Mouse (Mus musculus): ENCODE data around the gene Pomt2. TPM values are rescaled to one million over a fixed set of nuclear protein-coding genes. Genes with fewer than 3 reads are reported as not detected.

Gene Pomt2
- polyA plus RNA-seq, 1 experiment from 2014 or later: 17.1 TPM

DNA sequence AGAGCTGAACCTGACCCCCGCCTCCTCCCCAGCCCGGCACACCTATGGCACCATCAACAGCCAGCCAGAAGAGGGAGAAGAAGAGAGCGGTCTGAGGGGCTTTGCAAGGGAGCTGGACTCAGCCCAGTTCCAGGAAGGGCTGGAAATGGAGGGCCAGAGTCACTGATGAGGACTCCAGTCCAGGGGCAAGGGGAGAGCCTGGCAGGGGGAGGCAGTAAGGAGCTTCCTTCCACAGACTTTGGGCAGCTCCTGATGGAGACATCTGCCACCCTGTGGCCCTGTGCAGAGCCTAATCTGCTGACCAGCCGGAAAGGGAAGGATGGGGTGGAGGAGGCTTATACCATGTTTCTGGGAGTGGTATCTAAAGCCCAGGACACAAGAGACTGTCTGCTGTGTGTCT, 58.5 kb downstream of the Pomt2 start:
- Histone ChIP-seq H3K4me3 (ENCODE audit: low read depth, low read length) (no peak overlapping the region), H3K9me3 (ENCODE audit: control insufficient read depth, low read length) (no peaks in the 10 kb centered on the region), H3K27ac (ENCODE audit: low read depth) (no peak overlapping the region), H3K36me3 (ENCODE audit: control insufficient read depth, insufficient read depth, low read length) (no peaks in the 10 kb centered on the region), H3K4me2 (ENCODE audit: low read length) (no peak overlapping the region), H3K4me1 (replicated peaks; ENCODE audit: control insufficient read depth, insufficient read depth, low read length) (0 out of 2 replicates have a peak, but pooled peaks cover 4% of the 10 kb centered on the region), H3K27me3 (replicated peaks; ENCODE audit: control insufficient read depth, insufficient read depth, low read length) (no peaks in the 10 kb centered on the region), H3K9ac (ENCODE audit: low read length) (no peak overlapping the region)
- 77% methylated on average over 4 of the region's 4 CpGs for WGBS
- DNase-seq (ENCODE audit: low spot score): no peak
- no peak for ATAC-seq (replicated peaks; ENCODE audit: low FRiP score, low TSS enrichment, low read depth)

DNA sequence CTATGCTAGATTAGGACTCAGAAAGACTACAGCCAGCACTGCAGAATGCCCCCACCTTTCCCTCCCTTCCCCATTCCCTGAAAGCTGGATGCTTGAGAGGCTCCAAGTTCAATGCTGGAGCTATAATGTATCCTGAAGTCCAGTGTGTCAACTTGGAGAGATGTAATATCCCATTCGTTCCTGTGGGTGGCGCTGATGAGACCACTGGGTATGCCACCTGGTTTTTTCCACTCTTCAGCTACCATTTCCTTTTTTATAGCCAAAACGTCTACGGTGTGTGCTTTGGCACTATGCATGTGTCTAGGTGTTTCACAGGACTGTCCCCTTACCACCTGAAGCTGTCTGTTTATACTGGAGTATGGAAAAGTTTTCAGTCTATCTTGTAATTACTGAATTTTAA, 59.4 kb downstream of the Pomt2 start:
- no peak overlapping the region for H3K4me2 ChIP-seq (ENCODE audit: low read length)
- ATAC-seq (replicated peaks; ENCODE audit: low FRiP score, low TSS enrichment, low read depth) (no peak), DNase-seq (ENCODE audit: low spot score) (no peak)
- 39% methylated on average over 4 of the region's 4 CpGs for WGBS
- H3K9me3 ChIP-seq (ENCODE audit: control insufficient read depth, low read length): no peaks in the 10 kb centered on the region
- H3K27ac ChIP-seq (ENCODE audit: low read depth): no peak overlapping the region
- no peaks in the 10 kb centered on the region for H3K4me1 ChIP-seq (replicated peaks; ENCODE audit: control insufficient read depth, insufficient read depth, low read length)
- H3K36me3 ChIP-seq (ENCODE audit: control insufficient read depth, insufficient read depth, low read length): no peaks in the 10 kb centered on the region
- no peaks in the 10 kb centered on the region for H3K27me3 ChIP-seq (replicated peaks; ENCODE audit: control insufficient read depth, insufficient read depth, low read length)
- H3K4me3 ChIP-seq (ENCODE audit: low read depth, low read length): no peak overlapping the region
- H3K9ac ChIP-seq (ENCODE audit: low read length): no peak overlapping the region

DNA sequence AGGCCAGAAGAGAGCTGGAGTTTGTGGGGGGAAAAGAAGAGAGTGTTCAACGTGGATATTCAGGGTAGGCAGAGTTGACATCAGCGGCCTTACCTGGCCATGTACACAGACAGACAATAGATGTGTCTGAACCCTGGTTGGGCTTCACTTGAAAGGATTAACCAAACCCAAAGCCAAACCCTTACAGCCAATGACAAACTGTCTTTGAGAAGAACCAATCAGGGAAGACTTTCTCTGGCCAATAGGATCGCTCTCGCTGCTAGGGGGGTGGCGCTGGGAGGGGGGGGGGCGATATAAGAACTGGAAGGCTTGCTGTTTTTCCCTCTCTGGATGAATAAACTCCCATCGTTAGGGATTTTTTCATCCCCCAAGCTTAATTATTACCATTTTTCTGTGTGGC, 60.5 kb downstream of the Pomt2 start:
- WGBS: 66% methylated on average over 7 of the region's 7 CpGs
- H3K27me3 ChIP-seq (replicated peaks; ENCODE audit: control insufficient read depth, insufficient read depth, low read length): no peaks in the 10 kb centered on the region
- no peaks in the 10 kb centered on the region for H3K9me3 ChIP-seq (ENCODE audit: control insufficient read depth, low read length)
- no peak overlapping the region for H3K4me2 ChIP-seq (ENCODE audit: low read length)
- no peaks in the 10 kb centered on the region for H3K36me3 ChIP-seq (ENCODE audit: control insufficient read depth, insufficient read depth, low read length)
- no peak for ATAC-seq (replicated peaks; ENCODE audit: low FRiP score, low TSS enrichment, low read depth)
- H3K4me3 ChIP-seq (ENCODE audit: low read depth, low read length): no peak overlapping the region
- no peak overlapping the region for H3K27ac ChIP-seq (ENCODE audit: low read depth)
- no peak for DNase-seq (ENCODE audit: low spot score)
- H3K4me1 ChIP-seq (replicated peaks; ENCODE audit: control insufficient read depth, insufficient read depth, low read length): no peaks in the 10 kb centered on the region
- no peak overlapping the region for H3K9ac ChIP-seq (ENCODE audit: low read length)

DNA sequence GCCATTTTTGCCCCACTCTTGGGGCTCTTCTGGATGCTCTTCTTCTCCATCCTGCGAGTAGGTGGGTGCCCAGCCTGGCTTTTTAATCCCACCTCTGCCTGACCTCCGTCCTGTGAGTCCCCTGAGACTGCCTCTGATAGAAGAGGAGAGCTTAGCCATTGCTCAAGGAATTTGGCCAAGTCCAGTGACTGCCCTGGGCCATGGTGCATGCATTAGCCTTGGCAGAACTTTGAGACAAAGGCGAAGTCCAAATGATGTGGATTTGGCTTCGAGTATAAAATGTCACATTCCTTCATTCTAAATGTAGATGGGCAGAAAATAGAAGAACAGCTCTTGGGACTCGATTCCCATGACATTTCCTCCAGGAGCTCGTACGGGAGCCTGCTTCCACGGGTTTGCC, 65.0 kb downstream of the Pomt2 start:
- no peaks in the 10 kb centered on the region for H3K27me3 ChIP-seq (replicated peaks; ENCODE audit: control insufficient read depth, insufficient read depth, low read length)
- no peaks in the 10 kb centered on the region for H3K4me1 ChIP-seq (replicated peaks; ENCODE audit: control insufficient read depth, insufficient read depth, low read length)
- H3K36me3 ChIP-seq (ENCODE audit: control insufficient read depth, insufficient read depth, low read length): no peaks in the 10 kb centered on the region
- no peak overlapping the region for H3K9ac ChIP-seq (ENCODE audit: low read length)
- DNase-seq (ENCODE audit: low spot score) (no peak), ATAC-seq (replicated peaks; ENCODE audit: low FRiP score, low TSS enrichment, low read depth) (no peak)
- no peak overlapping the region for H3K27ac ChIP-seq (ENCODE audit: low read depth)
- H3K9me3 ChIP-seq (ENCODE audit: control insufficient read depth, low read length): no peaks in the 10 kb centered on the region
- no peak overlapping the region for H3K4me2 ChIP-seq (ENCODE audit: low read length)
- 72% methylated on average over 8 of the region's 8 CpGs for WGBS
- no peak overlapping the region for H3K4me3 ChIP-seq (ENCODE audit: low read depth, low read length)

DNA sequence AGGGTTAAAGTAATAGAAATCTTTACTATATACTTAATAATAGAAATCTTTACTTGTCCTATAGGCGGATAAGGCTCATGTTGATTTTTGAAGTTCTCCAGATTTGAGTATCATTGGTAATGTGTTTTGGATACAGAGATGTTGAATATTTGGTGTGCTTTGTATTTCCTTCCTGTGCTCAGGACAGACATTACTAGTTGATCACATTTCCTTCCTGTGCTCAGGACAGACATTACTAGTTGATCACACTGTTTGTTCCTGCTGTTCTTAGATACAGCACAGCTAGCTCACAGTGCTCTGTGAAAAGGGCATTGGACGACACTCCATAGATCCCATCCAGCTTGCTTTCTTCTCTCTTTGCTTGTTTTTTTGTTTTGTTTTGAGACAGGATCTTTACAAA, 71.2 kb downstream of the Pomt2 start:
- H3K27ac ChIP-seq (ENCODE audit: low read depth): no peak overlapping the region
- no peak for ATAC-seq (replicated peaks; ENCODE audit: low FRiP score, low TSS enrichment, low read depth)
- no peak overlapping the region for H3K9ac ChIP-seq (ENCODE audit: low read length)
- 87% methylated on average over 2 of the region's 2 CpGs for WGBS
- no peak overlapping the region for H3K4me2 ChIP-seq (ENCODE audit: low read length)
- H3K9me3 ChIP-seq (ENCODE audit: control insufficient read depth, low read length): no peaks in the 10 kb centered on the region
- DNase-seq (ENCODE audit: low spot score): no peak
- H3K4me3 ChIP-seq (ENCODE audit: low read depth, low read length): no peak overlapping the region
- H3K4me1 ChIP-seq (replicated peaks; ENCODE audit: control insufficient read depth, insufficient read depth, low read length): no peaks in the 10 kb centered on the region
- H3K36me3 ChIP-seq (ENCODE audit: control insufficient read depth, insufficient read depth, low read length): no peaks in the 10 kb centered on the region
- no peaks in the 10 kb centered on the region for H3K27me3 ChIP-seq (replicated peaks; ENCODE audit: control insufficient read depth, insufficient read depth, low read length)

DNA sequence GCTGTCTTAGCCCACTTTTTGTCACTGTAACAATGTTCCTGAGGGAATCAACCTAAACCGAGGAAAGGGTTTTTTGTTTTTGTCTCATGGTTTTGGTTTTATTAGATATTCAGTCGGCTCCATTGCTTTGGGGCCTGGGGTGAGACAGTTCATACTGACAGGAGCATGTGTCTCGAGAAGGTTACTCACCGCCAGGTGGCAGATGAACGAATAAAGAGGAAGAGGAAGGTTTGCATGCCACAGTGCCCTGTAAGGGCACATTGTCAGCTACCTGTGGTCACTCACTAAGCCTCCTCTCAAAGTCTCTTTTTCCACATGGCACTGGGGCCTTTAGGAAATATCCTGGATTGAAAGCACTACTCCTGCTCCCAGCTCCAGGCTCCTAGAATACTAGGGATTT, 77.2 kb downstream of the Pomt2 start:
- no peak for DNase-seq (ENCODE audit: low spot score)
- no peaks in the 10 kb centered on the region for H3K27me3 ChIP-seq (replicated peaks; ENCODE audit: control insufficient read depth, insufficient read depth, low read length)
- no peak for ATAC-seq (replicated peaks; ENCODE audit: low FRiP score, low TSS enrichment, low read depth)
- no peak overlapping the region for H3K4me3 ChIP-seq (ENCODE audit: low read depth, low read length)
- 77% methylated on average over 5 of the region's 5 CpGs for WGBS
- H3K4me1 ChIP-seq (replicated peaks; ENCODE audit: control insufficient read depth, insufficient read depth, low read length): no peaks in the 10 kb centered on the region
- H3K4me2 ChIP-seq (ENCODE audit: low read length): no peak overlapping the region
- no peak overlapping the region for H3K9ac ChIP-seq (ENCODE audit: low read length)
- H3K9me3 ChIP-seq (ENCODE audit: control insufficient read depth, low read length): no peaks in the 10 kb centered on the region
- H3K36me3 ChIP-seq (ENCODE audit: control insufficient read depth, insufficient read depth, low read length): no peaks in the 10 kb centered on the region
- H3K27ac ChIP-seq (ENCODE audit: low read depth): no peak overlapping the region

DNA sequence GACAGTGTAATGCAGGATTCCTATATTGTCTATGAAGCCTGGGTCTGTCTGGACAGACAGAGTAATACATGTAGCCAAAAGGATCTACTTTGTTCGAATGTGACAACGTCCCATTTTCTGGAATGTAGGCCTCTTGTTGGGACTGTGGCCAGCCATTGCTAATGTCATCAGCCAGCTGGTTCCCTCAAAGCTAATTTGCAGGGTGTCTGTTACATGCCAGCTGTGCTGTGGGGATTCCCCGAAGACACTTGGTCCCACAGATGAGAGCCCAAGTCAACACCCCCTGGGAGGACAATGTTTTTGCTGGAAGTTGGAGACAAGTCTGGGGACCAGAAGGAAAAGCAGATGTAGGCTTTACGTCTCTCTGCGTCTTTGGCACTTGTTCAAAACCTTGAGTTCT, 81.3 kb downstream of the Pomt2 start:
- no peak for ATAC-seq (replicated peaks; ENCODE audit: low FRiP score, low TSS enrichment, low read depth)
- Histone ChIP-seq H3K9me3 (ENCODE audit: control insufficient read depth, low read length) (no peaks in the 10 kb centered on the region), H3K4me3 (ENCODE audit: low read depth, low read length) (no peak overlapping the region), H3K9ac (ENCODE audit: low read length) (no peak overlapping the region), H3K27ac (ENCODE audit: low read depth) (no peak overlapping the region), H3K4me1 (replicated peaks; ENCODE audit: control insufficient read depth, insufficient read depth, low read length) (no peaks in the 10 kb centered on the region), H3K27me3 (replicated peaks; ENCODE audit: control insufficient read depth, insufficient read depth, low read length) (no peaks in the 10 kb centered on the region), H3K4me2 (ENCODE audit: low read length) (no peak overlapping the region), H3K36me3 (ENCODE audit: control insufficient read depth, insufficient read depth, low read length) (no peaks in the 10 kb centered on the region)
- DNase-seq (ENCODE audit: low spot score): no peak
- WGBS: 87% methylated on average over 5 of the region's 5 CpGs

DNA sequence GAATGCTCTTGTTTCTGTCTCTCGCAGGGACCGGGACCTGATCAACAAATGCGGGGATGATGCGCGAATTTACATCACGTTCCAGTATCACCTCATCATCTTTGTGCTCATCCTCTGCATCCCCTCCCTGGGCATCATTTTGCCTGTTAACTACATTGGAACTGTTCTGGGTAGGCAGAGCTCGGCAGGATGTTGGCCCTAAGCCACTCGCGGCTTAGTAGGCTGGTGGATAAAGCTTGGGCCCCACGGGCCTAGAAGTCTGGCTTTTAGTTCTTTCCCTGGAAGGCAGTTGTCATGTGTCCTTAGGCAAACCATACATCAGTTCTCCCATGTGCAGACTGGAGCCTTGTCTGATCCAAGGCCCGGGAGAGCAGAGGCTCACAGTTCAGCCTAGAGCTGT, 82.3 kb downstream of the Pomt2 start:
- Histone ChIP-seq H3K27ac (ENCODE audit: low read depth) (no peak overlapping the region), H3K4me3 (ENCODE audit: low read depth, low read length) (no peak overlapping the region), H3K9me3 (ENCODE audit: control insufficient read depth, low read length) (no peaks in the 10 kb centered on the region), H3K4me1 (replicated peaks; ENCODE audit: control insufficient read depth, insufficient read depth, low read length) (no peaks in the 10 kb centered on the region), H3K27me3 (replicated peaks; ENCODE audit: control insufficient read depth, insufficient read depth, low read length) (no peaks in the 10 kb centered on the region), H3K9ac (ENCODE audit: low read length) (no peak overlapping the region), H3K36me3 (ENCODE audit: control insufficient read depth, insufficient read depth, low read length) (no peaks in the 10 kb centered on the region), H3K4me2 (ENCODE audit: low read length) (no peak overlapping the region)
- ATAC-seq (replicated peaks; ENCODE audit: low FRiP score, low TSS enrichment, low read depth) (no peak), DNase-seq (ENCODE audit: low spot score) (no peak)
- 85% methylated on average over 11 of the region's 11 CpGs for WGBS

DNA sequence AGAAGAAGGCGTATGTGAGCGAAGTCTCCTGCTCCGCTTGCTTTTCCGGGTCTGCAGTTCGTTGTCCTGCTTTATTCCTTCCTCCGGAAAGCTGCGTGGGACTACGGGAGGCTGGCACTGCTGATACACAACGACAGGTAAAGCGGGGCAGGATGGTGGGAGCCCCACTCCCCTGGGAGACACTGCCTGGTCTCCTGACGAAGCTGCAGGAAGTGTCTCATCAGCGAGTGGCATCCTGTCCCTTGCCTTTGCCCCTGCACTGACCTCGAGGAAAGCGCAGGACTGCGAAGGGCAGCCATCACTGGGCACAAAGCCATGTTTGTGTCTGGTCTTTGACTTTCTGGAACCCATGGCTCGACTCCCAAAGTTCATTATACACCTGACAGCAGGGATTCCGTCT, 90.7 kb downstream of the Pomt2 start:
- no peak for ATAC-seq (replicated peaks; ENCODE audit: low FRiP score, low TSS enrichment, low read depth)
- H3K9me3 ChIP-seq (ENCODE audit: control insufficient read depth, low read length): no peaks in the 10 kb centered on the region

More for the DNA sequence above, 90.7 kb downstream of the Pomt2 start:
- no peak overlapping the region for H3K4me3 ChIP-seq (ENCODE audit: low read depth, low read length)
- no peaks in the 10 kb centered on the region for H3K4me1 ChIP-seq (replicated peaks; ENCODE audit: control insufficient read depth, insufficient read depth, low read length)
- no peak overlapping the region for H3K27ac ChIP-seq (ENCODE audit: low read depth)
- no peaks in the 10 kb centered on the region for H3K27me3 ChIP-seq (replicated peaks; ENCODE audit: control insufficient read depth, insufficient read depth, low read length)
- H3K9ac ChIP-seq (ENCODE audit: low read length): no peak overlapping the region
- 65% methylated on average over 17 of the region's 17 CpGs for whole genome bisulfite sequencing
- H3K36me3 ChIP-seq (ENCODE audit: control insufficient read depth, insufficient read depth, low read length): no peaks in the 10 kb centered on the region
- H3K4me2 ChIP-seq (ENCODE audit: low read length): no peak overlapping the region
- DNase-seq (ENCODE audit: low spot score): no peak

Measured in intestine, embryonic 14.5 days (tissue).